Mouse (Mus musculus) neutrophil, adult 5-6 weeks (primary cell): ENCODE results near the gene Pde9a. TPM values are rescaled to one million over a fixed set of nuclear protein-coding genes. Genes with fewer than 3 reads are reported as not detected.

Source experiments
- total RNA-seq: library from RNA; stranded (forward); fragments of 200-1000 nt; gene quantifications from 2 replicates; pipeline ENCODE4 v1.2.3, GENCODE M21; 2017

Gene Pde9a
- total RNA-seq, 1 experiment from 2014 or later: 1.2 TPM

Other genes with a start within 250 kb of the Pde9a start
- gene Tff2, start 241.9 kb upstream of the Pde9a start, total RNA-seq: not detected in 2 replicates
- not detected in 2 replicates for gene Tff1, start 220.9 kb upstream of the Pde9a start, total RNA-seq
- 0.23 and 0.49 TPM in 2 replicates for gene Tmprss3, start 187.2 kb upstream of the Pde9a start, total RNA-seq
- 4.3 and 4.8 TPM in 2 replicates for gene Ubash3a, start 178.3 kb upstream of the Pde9a start, total RNA-seq
- 1.4 TPM in 2 replicates for gene Rsph1, start 108.8 kb upstream of the Pde9a start, total RNA-seq
- gene Slc37a1, start 99.4 kb upstream of the Pde9a start, total RNA-seq: 19.5 and 19.6 TPM in 2 replicates
- 9.6 and 10.9 TPM in 2 replicates for gene Wdr4, start 133.8 kb downstream of the Pde9a start, total RNA-seq
- gene Ndufv3, start 133.9 kb downstream of the Pde9a start, total RNA-seq: 69.1 and 76.3 TPM in 2 replicates
- gene Pknox1, start 178.5 kb downstream of the Pde9a start, total RNA-seq: 57.5 and 63.9 TPM in 2 replicates